Mouse (Mus musculus): Measurements from ENCODE around the gene Casp9.

DNA sequence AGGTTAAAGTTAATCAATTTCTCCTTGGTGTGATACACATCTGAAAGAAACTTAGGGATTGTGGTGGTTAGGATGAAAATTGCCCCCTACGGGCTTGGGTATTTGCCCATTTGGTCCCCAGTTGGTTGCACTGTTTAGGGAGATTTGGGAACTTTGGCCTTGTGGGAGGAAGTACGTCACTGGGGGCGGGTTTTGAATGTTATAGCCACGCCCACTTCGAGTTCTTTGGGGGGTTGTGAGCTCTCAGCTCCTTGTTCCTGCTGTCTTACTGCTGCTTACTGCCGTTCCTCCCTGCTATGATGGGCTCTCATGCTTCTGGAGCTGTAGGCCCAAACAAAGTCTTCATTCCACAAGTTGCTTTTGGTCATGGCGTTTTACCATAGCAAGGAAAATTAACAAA is 37.9 kb downstream of the Casp9 start:
- TF ChIP-seq CTCF (conservative IDR thresholded peaks at IDR 0.05; ENCODE audit: low read length) (no peak), POU5F1 (IDR thresholded peaks at IDR 0.05; ENCODE audit: borderline replicate concordance, low read length) (no peak)
